Comparison of ENCODE assay signal across 19 mouse cellular contexts in the genomic region with DNA sequence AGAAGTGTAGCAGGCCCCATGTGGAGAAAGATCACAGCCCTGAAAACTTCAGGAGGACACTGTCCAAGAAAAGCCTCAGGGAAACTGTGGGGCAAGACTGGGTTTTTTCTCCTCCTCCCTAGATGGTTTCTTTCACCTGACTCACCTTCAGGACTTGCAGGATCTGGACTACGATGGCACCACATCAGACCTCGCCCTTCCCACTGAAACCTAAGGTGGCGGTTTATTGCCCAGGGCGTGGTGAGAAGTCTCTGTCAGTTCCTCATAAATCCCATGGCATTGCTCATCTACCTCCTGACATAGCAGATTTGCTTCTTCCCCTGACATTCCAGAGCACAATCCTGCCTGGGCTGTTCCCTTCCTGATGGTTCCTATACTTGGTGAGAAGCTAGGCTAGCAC.
"Had no signal": no experiment of that assay in that cellular context is flagged by ENCODE, and none has a peak within 500 bp of the region (broad histone marks: within the 10 kb centered on the region; RNA-seq: fewer than 3 reads in every experiment).

No protein-coding gene starts in this region.

- H3K4me3 ChIP-seq: kidney, embryonic 15.5 days; layer of hippocampus, adult 2 months; limb, embryonic 12.5 days; limb, embryonic 15.5 days; megakaryocyte, embryonic 14.5 days; midbrain, embryonic 10.5 days; midbrain, embryonic 13.5 days; myocyte; neural tube, embryonic 13.5 days had no signal

- H3K27me3 ChIP-seq: kidney, embryonic 15.5 days; limb, embryonic 12.5 days; limb, embryonic 15.5 days; megakaryocyte, embryonic 14.5 days; midbrain, embryonic 13.5 days; neural tube, embryonic 13.5 days had no signal

- DNase-seq: kidney, postnatal 4 days; left cerebral cortex, postnatal 4 days; liver, postnatal 0 days; lung, embryonic 14.5 days; thymus, adult 18-20 months; thymus, postnatal 36 days had no signal

- ATAC-seq: liver, postnatal 0 days; midbrain, embryonic 13.5 days; midbrain, embryonic 16.5 days had no signal

- H3K4me1 ChIP-seq: kidney, embryonic 15.5 days; limb, embryonic 12.5 days; limb, embryonic 15.5 days; megakaryocyte, embryonic 14.5 days; midbrain, embryonic 10.5 days; midbrain, embryonic 13.5 days; neural tube, embryonic 13.5 days had no signal

- H3K4me2 ChIP-seq: kidney, embryonic 15.5 days; limb, embryonic 12.5 days; limb, embryonic 15.5 days; liver, embryonic 11.5 days; lung, embryonic 14.5 days; midbrain, embryonic 13.5 days; neural tube, embryonic 13.5 days had no signal

- H3K27ac ChIP-seq: kidney, embryonic 15.5 days; layer of hippocampus, adult 2 months; limb, embryonic 12.5 days; limb, embryonic 15.5 days; liver, embryonic 14.5 days; macrophage; midbrain, embryonic 10.5 days; midbrain, embryonic 13.5 days; neural tube, embryonic 13.5 days had no signal

- H3K9me3 ChIP-seq: kidney, embryonic 15.5 days; limb, embryonic 12.5 days; limb, embryonic 15.5 days; megakaryocyte, embryonic 14.5 days; midbrain, embryonic 10.5 days; midbrain, embryonic 13.5 days; neural tube, embryonic 13.5 days had no signal

- H3K36me3 ChIP-seq: kidney, embryonic 15.5 days; limb, embryonic 12.5 days; limb, embryonic 15.5 days; midbrain, embryonic 10.5 days; midbrain, embryonic 13.5 days; neural tube, embryonic 13.5 days had no signal

- H3K9ac ChIP-seq: kidney, embryonic 15.5 days; limb, embryonic 12.5 days; limb, embryonic 15.5 days; liver, embryonic 14.5 days; liver, postnatal 0 days; lung, embryonic 14.5 days; midbrain, embryonic 13.5 days; neural tube, embryonic 13.5 days had no signal
